Mouse (Mus musculus): ENCODE measurements around the gene Vsnl1. TPM values are rescaled to one million over a fixed set of nuclear protein-coding genes. Genes with fewer than 3 reads are reported as not detected.
A peak's percentile ranks its signal among the peaks of the same experiment; 100 is the strongest.

Gene Vsnl1
- polyA plus RNA-seq, 1 experiment from 2014 or later: 0.05 TPM

DNA sequence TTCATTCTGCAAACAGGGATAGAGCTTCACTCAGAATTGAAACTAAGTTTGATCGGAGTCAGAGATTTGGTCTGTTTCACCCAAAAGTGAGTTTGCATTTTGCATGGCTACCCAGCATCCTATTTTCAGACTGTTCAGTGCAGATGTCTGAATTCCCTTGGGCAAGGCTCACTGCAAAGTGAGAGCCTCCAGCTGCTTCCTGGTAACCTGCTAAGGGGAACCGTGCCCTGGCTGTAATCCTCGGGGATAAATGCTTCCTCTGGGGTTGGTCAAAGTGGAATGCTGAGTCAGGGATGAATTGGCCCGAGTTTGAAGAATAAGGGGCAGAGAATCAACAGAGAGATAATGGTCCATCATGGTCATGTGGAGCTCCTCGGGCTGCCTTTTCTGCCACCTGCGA, 71.5 kb downstream of the Vsnl1 start:
- Histone ChIP-seq H3K27ac (no peak overlapping the region), H3K36me3 (ENCODE audit: insufficient read depth, low read length) (no peaks in the 10 kb centered on the region), H3K4me3 (replicated peaks; ENCODE audit: low read depth, low read length) (no peak overlapping the region), H3K9ac (ENCODE audit: low read depth, low read length) (no peak overlapping the region), H3K27me3 (ENCODE audit: insufficient read depth, low read length) (no peaks in the 10 kb centered on the region), H3K4me2 (ENCODE audit: low read length) (no peak overlapping the region), H3K9me3 (replicated peaks; ENCODE audit: low read length) (no peaks in the 10 kb centered on the region), H3K4me1 (replicated peaks; ENCODE audit: insufficient read depth, low read length) (no peaks in the 10 kb centered on the region)
- ATAC-seq (replicated peaks; ENCODE audit: low FRiP score, low read depth): no peak
- no peak for TF ChIP-seq CTCF (IDR thresholded peaks at IDR 0.05; ENCODE audit: low read depth)
- DNase-seq (ENCODE audit: low spot score): no peak
- WGBS: 62% methylated on average over 6 of the region's 6 CpGs

DNA sequence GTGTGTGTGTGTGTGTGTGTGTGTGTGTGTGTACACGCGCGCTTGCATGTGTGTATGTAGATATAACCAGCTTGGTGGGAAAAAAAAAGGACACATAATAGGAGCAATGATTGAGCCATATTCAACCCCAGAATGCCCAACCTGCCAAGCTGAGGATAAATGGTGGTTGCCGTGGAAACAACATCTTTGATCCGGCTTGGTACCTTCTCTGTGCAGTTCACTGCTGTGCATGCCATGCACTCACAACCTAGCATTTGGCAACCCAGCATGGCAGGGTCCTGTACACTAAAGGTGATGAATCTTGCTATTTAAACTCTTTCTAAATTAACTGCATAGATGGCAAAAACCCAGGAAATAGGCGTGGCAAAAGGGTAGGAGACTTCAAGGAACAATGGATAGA, 74.0 kb downstream of the Vsnl1 start:
- 90% methylated on average over 6 of the region's 6 CpGs for WGBS
- Histone ChIP-seq H3K4me3 (replicated peaks; ENCODE audit: low read depth, low read length) (no peak overlapping the region), H3K4me1 (replicated peaks; ENCODE audit: insufficient read depth, low read length) (no peaks in the 10 kb centered on the region), H3K27ac (no peak overlapping the region), H3K9me3 (replicated peaks; ENCODE audit: low read length) (no peaks in the 10 kb centered on the region), H3K9ac (ENCODE audit: low read depth, low read length) (no peak overlapping the region), H3K36me3 (ENCODE audit: insufficient read depth, low read length) (no peaks in the 10 kb centered on the region), H3K27me3 (ENCODE audit: insufficient read depth, low read length) (no peaks in the 10 kb centered on the region), H3K4me2 (ENCODE audit: low read length) (no peak overlapping the region)
- ATAC-seq (replicated peaks; ENCODE audit: low FRiP score, low read depth) (no peak), DNase-seq (ENCODE audit: low spot score) (no peak)
- no peak for TF ChIP-seq CTCF (IDR thresholded peaks at IDR 0.05; ENCODE audit: low read depth)

DNA sequence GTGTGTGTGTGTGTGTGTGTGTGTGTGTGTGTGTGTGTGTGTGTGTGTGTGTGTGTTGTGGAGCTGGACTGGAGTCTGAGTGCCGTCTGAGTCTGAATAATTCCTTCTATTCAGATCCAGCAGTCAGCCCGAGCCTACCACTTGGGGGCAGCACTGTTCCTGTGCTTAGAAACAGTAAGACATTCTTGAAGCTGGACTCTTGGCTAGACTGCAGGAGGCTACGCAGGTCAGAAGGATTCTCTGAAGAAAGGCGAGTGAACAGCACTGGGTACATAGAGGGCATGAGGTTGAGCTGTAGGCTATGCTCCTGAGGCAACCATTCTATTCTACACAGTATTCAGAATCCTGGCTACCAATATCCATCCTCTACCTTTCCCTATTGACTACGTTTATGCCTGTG, 85.5 kb downstream of the Vsnl1 start:
- H3K36me3 ChIP-seq (ENCODE audit: insufficient read depth, low read length): no peaks in the 10 kb centered on the region
- WGBS: 28% methylated on average over 5 of the region's 5 CpGs
- ATAC-seq (replicated peaks; ENCODE audit: low FRiP score, low read depth) (no peak), DNase-seq (ENCODE audit: low spot score) (peak; percentile 86)
- no peak overlapping the region for H3K9ac ChIP-seq (ENCODE audit: low read depth, low read length)
- peak; percentile 83 for TF ChIP-seq CTCF (IDR thresholded peaks at IDR 0.05; ENCODE audit: low read depth)
- H3K4me3 ChIP-seq (replicated peaks; ENCODE audit: low read depth, low read length): no peak overlapping the region
- no peaks in the 10 kb centered on the region for H3K9me3 ChIP-seq (replicated peaks; ENCODE audit: low read length)
- no peak overlapping the region for H3K4me2 ChIP-seq (ENCODE audit: low read length)
- no peaks in the 10 kb centered on the region for H3K4me1 ChIP-seq (replicated peaks; ENCODE audit: insufficient read depth, low read length)
- H3K27ac ChIP-seq: no peak overlapping the region
- H3K27me3 ChIP-seq (ENCODE audit: insufficient read depth, low read length): no peaks in the 10 kb centered on the region

DNA sequence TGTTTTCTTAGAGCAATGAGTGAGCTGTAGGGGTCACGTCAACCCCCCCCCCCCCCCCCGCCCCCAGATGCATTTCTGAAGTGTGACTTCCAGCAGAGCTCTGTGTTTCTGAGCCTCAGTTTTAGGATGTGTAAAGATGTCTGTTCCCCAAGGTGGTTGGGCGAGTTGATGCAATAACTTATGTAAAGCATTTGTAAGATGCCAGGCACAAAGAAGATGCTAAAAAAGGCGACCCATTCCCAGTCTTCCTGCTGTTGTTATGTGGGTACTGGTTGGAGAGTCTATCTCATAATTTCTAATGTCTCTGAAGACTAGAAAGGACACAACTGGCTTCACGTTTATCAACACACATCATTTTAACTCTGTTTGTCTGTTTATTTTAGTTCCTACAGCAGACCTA, 86.5 kb downstream of the Vsnl1 start:
- WGBS: 46% methylated on average over 5 of the region's 5 CpGs

DNA sequence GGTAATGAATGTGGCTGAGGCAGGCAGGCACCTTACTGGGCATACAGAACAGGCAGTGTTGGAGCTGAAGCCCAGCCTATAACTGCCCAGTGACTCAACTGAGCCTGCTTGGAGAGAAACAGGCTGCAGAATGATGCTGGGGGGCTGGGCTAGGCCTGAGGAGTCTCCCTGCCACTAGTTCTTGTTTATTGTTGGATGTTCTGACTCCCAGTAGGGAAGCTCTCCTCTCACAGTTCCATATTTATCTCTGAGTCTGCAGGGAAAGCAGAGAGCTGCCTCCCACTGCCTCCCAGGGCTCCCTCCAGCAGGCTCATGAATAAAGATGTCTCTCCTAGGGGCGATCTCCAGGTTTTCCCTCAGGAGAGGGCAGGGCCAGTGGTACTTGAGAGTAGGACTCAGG, 88.0 kb downstream of the Vsnl1 start:
- 18% methylated on average over 1 of the region's 1 CpGs for WGBS
- no peak overlapping the region for H3K4me2 ChIP-seq (ENCODE audit: low read length)
- no peak overlapping the region for H3K27ac ChIP-seq
- H3K27me3 ChIP-seq (ENCODE audit: insufficient read depth, low read length): no peaks in the 10 kb centered on the region
- DNase-seq (ENCODE audit: low spot score) (no peak), ATAC-seq (replicated peaks; ENCODE audit: low FRiP score, low read depth) (no peak)
- H3K9me3 ChIP-seq (replicated peaks; ENCODE audit: low read length): no peaks in the 10 kb centered on the region
- no peak overlapping the region for H3K9ac ChIP-seq (ENCODE audit: low read depth, low read length)
- H3K4me3 ChIP-seq (replicated peaks; ENCODE audit: low read depth, low read length): no peak overlapping the region
- no peaks in the 10 kb centered on the region for H3K4me1 ChIP-seq (replicated peaks; ENCODE audit: insufficient read depth, low read length)
- no peak for TF ChIP-seq CTCF (IDR thresholded peaks at IDR 0.05; ENCODE audit: low read depth)
- H3K36me3 ChIP-seq (ENCODE audit: insufficient read depth, low read length): no peaks in the 10 kb centered on the region

More for the DNA sequence above, 86.5 kb downstream of the Vsnl1 start:
- DNase-seq (ENCODE audit: low spot score) (no peak), ATAC-seq (replicated peaks; ENCODE audit: low FRiP score, low read depth) (no peak)
- Histone ChIP-seq H3K9ac (ENCODE audit: low read depth, low read length) (no peak overlapping the region), H3K27ac (no peak overlapping the region), H3K36me3 (ENCODE audit: insufficient read depth, low read length) (no peaks in the 10 kb centered on the region), H3K4me2 (ENCODE audit: low read length) (no peak overlapping the region), H3K9me3 (replicated peaks; ENCODE audit: low read length) (no peaks in the 10 kb centered on the region), H3K27me3 (ENCODE audit: insufficient read depth, low read length) (no peaks in the 10 kb centered on the region), H3K4me1 (replicated peaks; ENCODE audit: insufficient read depth, low read length) (no peaks in the 10 kb centered on the region), H3K4me3 (replicated peaks; ENCODE audit: low read depth, low read length) (no peak overlapping the region)
- TF ChIP-seq CTCF (IDR thresholded peaks at IDR 0.05; ENCODE audit: low read depth): no peak

DNA sequence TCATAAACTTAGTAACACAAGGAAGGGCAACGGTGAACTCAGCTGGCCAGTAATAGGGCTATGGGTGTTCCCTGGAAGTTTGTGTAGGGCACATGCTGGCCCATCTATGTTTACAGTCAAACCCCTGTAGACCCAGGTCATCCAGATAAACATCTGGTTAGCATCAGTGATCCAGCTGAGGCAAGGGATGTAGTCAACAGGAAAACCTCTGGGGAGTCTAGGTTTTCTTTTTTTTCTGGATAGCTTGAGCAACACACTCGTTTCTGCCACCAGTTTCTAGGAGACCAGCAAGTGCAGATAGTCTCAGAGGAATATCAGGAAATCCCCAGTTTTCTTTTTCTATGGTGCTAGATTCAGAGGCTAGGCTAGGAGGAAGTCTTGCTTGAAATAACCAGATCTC, 90.5 kb downstream of the Vsnl1 start:
- no peak overlapping the region for H3K27ac ChIP-seq
- no peak overlapping the region for H3K9ac ChIP-seq (ENCODE audit: low read depth, low read length)
- H3K4me2 ChIP-seq (ENCODE audit: low read length): no peak overlapping the region
- H3K4me3 ChIP-seq (replicated peaks; ENCODE audit: low read depth, low read length): no peak overlapping the region
- WGBS: 50% methylated on average over 2 of the region's 2 CpGs
- no peaks in the 10 kb centered on the region for H3K27me3 ChIP-seq (ENCODE audit: insufficient read depth, low read length)
- no peak for TF ChIP-seq CTCF (IDR thresholded peaks at IDR 0.05; ENCODE audit: low read depth)
- H3K4me1 ChIP-seq (replicated peaks; ENCODE audit: insufficient read depth, low read length): no peaks in the 10 kb centered on the region
- DNase-seq (ENCODE audit: low spot score) (no peak), ATAC-seq (replicated peaks; ENCODE audit: low FRiP score, low read depth) (no peak)
- H3K9me3 ChIP-seq (replicated peaks; ENCODE audit: low read length): no peaks in the 10 kb centered on the region
- no peaks in the 10 kb centered on the region for H3K36me3 ChIP-seq (ENCODE audit: insufficient read depth, low read length)

DNA sequence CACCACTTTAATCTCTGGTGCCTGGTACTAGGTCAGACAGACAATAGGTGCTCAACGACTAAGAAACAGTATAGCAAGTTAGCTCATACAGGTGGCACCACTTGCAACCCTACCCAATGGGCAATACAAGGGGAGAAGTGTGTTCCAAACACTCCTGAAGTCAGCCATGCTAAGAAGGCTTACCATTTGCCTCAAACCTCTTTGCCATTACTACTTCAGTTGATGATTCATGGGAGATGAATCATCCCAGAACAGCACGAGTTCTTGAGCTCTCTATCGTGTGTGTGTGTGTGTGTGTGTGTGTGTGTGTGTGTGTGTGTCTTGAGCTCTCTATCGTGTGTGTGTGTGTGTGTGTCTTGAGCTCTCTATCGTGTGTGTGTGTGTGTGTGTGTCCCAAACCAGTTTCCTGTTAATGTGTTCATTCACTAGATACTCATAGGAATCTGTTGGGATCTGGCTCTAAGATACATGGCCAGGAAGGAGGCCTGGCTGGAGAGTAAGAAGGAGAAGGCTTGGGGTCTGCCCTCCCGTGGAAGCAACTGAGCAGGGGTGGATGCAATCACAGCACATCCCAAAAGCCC, 94.3 kb downstream of the Vsnl1 start:
- no peak overlapping the region for H3K27ac ChIP-seq
- no peaks in the 10 kb centered on the region for H3K36me3 ChIP-seq (ENCODE audit: insufficient read depth, low read length)
- TF ChIP-seq CTCF (IDR thresholded peaks at IDR 0.05; ENCODE audit: low read depth): no peak
- no peak overlapping the region for H3K9ac ChIP-seq (ENCODE audit: low read depth, low read length)
- H3K4me3 ChIP-seq (replicated peaks; ENCODE audit: low read depth, low read length): no peak overlapping the region
- no peaks in the 10 kb centered on the region for H3K27me3 ChIP-seq (ENCODE audit: insufficient read depth, low read length)
- H3K4me1 ChIP-seq (replicated peaks; ENCODE audit: insufficient read depth, low read length): no peaks in the 10 kb centered on the region
- no peak for ATAC-seq (replicated peaks; ENCODE audit: low FRiP score, low read depth)
- 73% methylated on average over 6 of the region's 6 CpGs for WGBS
- no peaks in the 10 kb centered on the region for H3K9me3 ChIP-seq (replicated peaks; ENCODE audit: low read length)
- no peak for DNase-seq (ENCODE audit: low spot score)
- no peak overlapping the region for H3K4me2 ChIP-seq (ENCODE audit: low read length)
